Mouse (Mus musculus): ENCODE measurements at regions not wholly inside any gene's neighbourhood (a gene's known extent, or its start where the extent isn't known, plus 50 kb on each side); places are given as distances from the start of the nearest gene placed in this dataset.

- DNase-seq (ENCODE audit: extremely low read depth, low read depth), result peak; percentile 22
These were observed 57.3 kb upstream of the Eda2r start for GRCm38 (mm10) chrX:97434327-97434726.

GRCm38 (mm10) chrX:97431391-97431803 lies 54.4 kb upstream of the Eda2r start:
- DNase-seq (ENCODE audit: extremely low read depth, low read depth), result peak; percentile 66
